ENCODE assay signal across 18 mouse cellular contexts in the genomic region with DNA sequence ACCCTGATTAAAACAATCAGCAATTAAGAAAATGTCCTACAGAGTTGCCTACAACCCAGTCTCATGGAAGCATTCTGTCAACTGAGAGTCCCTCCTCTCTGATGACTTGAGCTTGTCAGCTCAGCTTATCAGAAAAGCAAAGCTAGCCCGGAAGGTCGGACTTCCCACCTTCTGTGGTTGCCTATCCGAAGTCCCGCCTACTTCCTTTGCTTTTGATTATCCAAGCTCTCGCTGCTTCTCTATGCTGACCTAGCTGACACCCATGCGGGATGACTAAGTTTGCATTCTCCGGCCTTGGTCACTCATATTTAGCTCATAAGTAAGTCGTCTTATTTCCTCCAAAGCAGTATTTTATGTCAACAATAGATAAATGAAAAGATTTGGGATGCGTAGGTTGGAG.
A peak's percentile ranks its signal among the peaks of the same experiment; 100 is the strongest.
DNase-seq lines count a peak whose midpoint lies in the region.
"Had no signal": no experiment of that assay in that cellular context is flagged by ENCODE, and none has a peak within 500 bp of the region (broad histone marks: within the 10 kb centered on the region; RNA-seq: fewer than 3 reads in every experiment).

No protein-coding gene starts in this region.

- peak; percentile 43 for DNase-seq in 3T3-L1 (ENCODE audit: low read depth, low spot score)
- peak; percentile 85 for DNase-seq in 416B (ENCODE audit: low read depth)
- DNase-seq in NIH3T3 (ENCODE audit: low read depth) = peak; percentile 32
- peak; percentile 34 for DNase-seq in c-Kit-positive CD71-positive TER-119-negative erythroid progenitor cells, embryonic 14.5 days (ENCODE audit: low read depth)
- DNase-seq in urinary bladder, postnatal 14 days (ENCODE audit: low spot score) = no peak
- DNase-seq in ovary, postnatal 10 days (ENCODE audit: low spot score) = no peak
- no peak for DNase-seq in ovary, postnatal 14 days (ENCODE audit: low spot score)
- no peak for DNase-seq in right cerebral cortex, postnatal 10 days (ENCODE audit: low spot score in 2 of 2)
- DNase-seq: cerebellum, adult 2 months; cerebellum, postnatal 36 days; embryo, embryonic 11 days; heart, postnatal 4 days; kidney, adult 2 months; kidney, postnatal 10 days; liver, embryonic 13.5 days; lung, adult 2 months; lung, postnatal 14 days; midbrain, embryonic 14.5 days had no signal

Comparison
In these comparisons a context has a peak if more than half of its experiments do, and no peak if none do; other contexts are left out.
1. DNase-seq: peak in 3T3-L1 (single experiment), 416B (single experiment), NIH3T3 (single experiment) and c-Kit-positive CD71-positive TER-119-negative erythroid progenitor cells, embryonic 14.5 days (single experiment); none in urinary bladder, postnatal 14 days (single experiment), ovary, postnatal 10 days (single experiment), ovary, postnatal 14 days (single experiment) and right cerebral cortex, postnatal 10 days (0 of 2).